Mouse (Mus musculus): ENCODE measurements around the gene Unkl. TPM values are rescaled to one million over a fixed set of nuclear protein-coding genes. Genes with fewer than 3 reads are reported as not detected.
A peak's percentile ranks its signal among the peaks of the same experiment; 100 is the strongest.

Gene Unkl
- polyA plus RNA-seq, 1 experiment from 2014 or later = 6.5 TPM

DNA sequence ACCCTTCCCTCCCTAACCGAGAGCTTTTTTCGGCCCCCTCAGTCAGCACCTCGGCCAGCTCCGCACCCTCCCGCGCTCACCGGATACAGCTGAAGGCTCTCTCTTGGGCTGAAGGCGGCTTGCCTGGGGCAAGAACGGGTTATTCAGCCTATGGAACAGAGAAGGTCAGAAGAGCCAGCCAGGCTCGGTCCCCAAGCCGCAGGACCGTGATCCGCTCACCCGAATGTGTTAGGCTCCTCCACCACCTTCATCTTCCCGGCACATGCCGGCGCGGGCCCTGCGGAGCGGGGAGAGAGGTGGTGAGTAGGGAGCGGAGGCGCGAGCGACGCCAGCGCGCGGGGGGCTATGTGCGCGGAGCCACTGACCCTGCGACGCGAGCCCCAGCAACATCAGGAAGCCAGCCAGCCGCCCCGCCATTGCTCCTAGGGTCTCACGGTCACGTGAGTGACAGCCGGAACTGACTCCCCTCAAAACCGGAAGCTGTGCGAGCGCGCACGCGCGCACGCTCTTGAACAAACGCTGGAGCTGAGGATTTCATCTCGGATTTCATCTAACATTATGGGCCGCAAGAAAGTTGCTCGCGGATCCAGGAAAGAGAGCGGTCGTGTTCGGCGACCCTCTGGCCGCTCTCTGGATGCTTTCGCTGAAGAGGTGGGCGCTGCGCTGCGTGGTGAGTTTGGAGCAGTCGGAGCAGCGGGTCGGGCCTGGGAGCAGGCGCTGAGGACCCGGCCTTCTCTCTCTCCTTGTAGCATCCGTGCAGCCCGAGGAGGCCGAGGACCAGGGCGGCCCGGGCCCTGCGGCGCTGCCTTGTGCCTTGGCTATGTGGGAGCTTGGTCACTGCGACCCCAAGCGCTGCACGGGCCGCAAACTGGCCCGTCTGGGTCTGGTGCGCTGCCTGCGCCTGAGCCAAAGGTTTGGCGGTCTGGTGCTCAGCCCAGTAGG is 51.8 kb downstream of the Unkl start, which contains the start of the genes Gnptg and Tsr3:
TSS of gene Gnptg (minus strand) at position 430 of the 942 bp plus-strand sequence.
TSS of gene Tsr3 (plus strand) at position 476 of the 942 bp plus-strand sequence.
- WGBS = under 1% methylated on average over 77 of the region's 80 CpGs
- Histone ChIP-seq H3K36me3 (ENCODE audit: control insufficient read depth, insufficient read depth, low read length) (peaks cover 8% of the 10 kb centered on the region; the same call in 1 of the 2 replicates), H3K4me3 (ENCODE audit: low read depth, low read length) (peak within 1 kb of the TSS; percentile 98)

GRCm38 (mm10) chr17:25243131-25243780 is 55.1 kb downstream of the Unkl start:
- ATAC-seq (replicated peaks; ENCODE audit: low FRiP score) = no peak
- WGBS = 87% methylated on average over 11 of the region's 11 CpGs

More for the DNA sequence above, 51.8 kb downstream of the Unkl start, which contains the start of the genes Gnptg and Tsr3:
- H3K4me2 ChIP-seq (ENCODE audit: low read depth, low read length, severe bottlenecking) = peak within 1 kb of the TSS; percentile 75
- H3K27ac ChIP-seq (ENCODE audit: low read depth, low read length) = peak within 1 kb of the TSS; percentile 54; the same call in 1 of the 2 replicates
- peaks cover 12% of the 10 kb centered on the region; the same call in 1 of the 2 replicates for H3K4me1 ChIP-seq (replicated peaks; ENCODE audit: control insufficient read depth, insufficient read depth, low read length)
- ATAC-seq (replicated peaks; ENCODE audit: low FRiP score) (peak; percentile 84), DNase-seq (ENCODE audit: low spot score) (peak; percentile 92)
- H3K9me3 ChIP-seq (ENCODE audit: control insufficient read depth, low read length) = no peaks in the 10 kb centered on the region
- no peaks in the 10 kb centered on the region for H3K27me3 ChIP-seq (ENCODE audit: control insufficient read depth, insufficient read depth, low read length)
- H3K9ac ChIP-seq (ENCODE audit: low read length) = peak within 1 kb of the TSS; percentile 89

GRCm38 (mm10) chr17:25244239-25244638 is 56.0 kb downstream of the Unkl start:
- Histone ChIP-seq H3K4me2 (ENCODE audit: low read depth, low read length, severe bottlenecking) (no peak overlapping the region), H3K27ac (ENCODE audit: low read depth, low read length) (no peak overlapping the region), H3K36me3 (ENCODE audit: control insufficient read depth, insufficient read depth, low read length) (peaks cover 8% of the 10 kb centered on the region; the same call in 1 of the 2 replicates), H3K9me3 (ENCODE audit: control insufficient read depth, low read length) (no peaks in the 10 kb centered on the region), H3K27me3 (ENCODE audit: control insufficient read depth, insufficient read depth, low read length) (no peaks in the 10 kb centered on the region), H3K4me3 (ENCODE audit: low read depth, low read length) (no peak overlapping the region), H3K9ac (ENCODE audit: low read length) (no peak overlapping the region), H3K4me1 (replicated peaks; ENCODE audit: control insufficient read depth, insufficient read depth, low read length) (peaks cover 8% of the 10 kb centered on the region; the same call in 1 of the 2 replicates)
- 87% methylated on average over 16 of the region's 16 CpGs for WGBS
- no peak for ATAC-seq (replicated peaks; ENCODE audit: low FRiP score)
- no peak for DNase-seq (ENCODE audit: low spot score)

More at GRCm38 (mm10) chr17:25243131-25243780, 55.1 kb downstream of the Unkl start:
- no peak overlapping the region for H3K27ac ChIP-seq (ENCODE audit: low read depth, low read length)
- no peak overlapping the region for H3K9ac ChIP-seq (ENCODE audit: low read length)
- peaks cover 12% of the 10 kb centered on the region; the same call in 1 of the 2 replicates for H3K4me1 ChIP-seq (replicated peaks; ENCODE audit: control insufficient read depth, insufficient read depth, low read length)
- no peak overlapping the region for H3K4me3 ChIP-seq (ENCODE audit: low read depth, low read length)
- peaks cover 8% of the 10 kb centered on the region; the same call in 1 of the 2 replicates for H3K36me3 ChIP-seq (ENCODE audit: control insufficient read depth, insufficient read depth, low read length)
- DNase-seq (ENCODE audit: low spot score) = no peak
- H3K4me2 ChIP-seq (ENCODE audit: low read depth, low read length, severe bottlenecking) = no peak overlapping the region
- H3K27me3 ChIP-seq (ENCODE audit: control insufficient read depth, insufficient read depth, low read length) = no peaks in the 10 kb centered on the region
- H3K9me3 ChIP-seq (ENCODE audit: control insufficient read depth, low read length) = no peaks in the 10 kb centered on the region

GRCm38 (mm10) chr17:25248033-25248750 is 60.0 kb downstream of the Unkl start:
- Histone ChIP-seq H3K27me3 (ENCODE audit: control insufficient read depth, insufficient read depth, low read length) (no peaks in the 10 kb centered on the region), H3K27ac (ENCODE audit: low read depth, low read length) (no peak overlapping the region), H3K4me1 (replicated peaks; ENCODE audit: control insufficient read depth, insufficient read depth, low read length) (peaks cover 5% of the 10 kb centered on the region; the same call in 1 of the 2 replicates), H3K36me3 (ENCODE audit: control insufficient read depth, insufficient read depth, low read length) (peaks cover 3% of the 10 kb centered on the region; the same call in 1 of the 2 replicates), H3K9ac (ENCODE audit: low read length) (no peak overlapping the region), H3K4me3 (ENCODE audit: low read depth, low read length) (no peak overlapping the region), H3K4me2 (ENCODE audit: low read depth, low read length, severe bottlenecking) (no peak overlapping the region), H3K9me3 (ENCODE audit: control insufficient read depth, low read length) (no peaks in the 10 kb centered on the region)
- WGBS = 87% methylated on average over 18 of the region's 18 CpGs
- no peak for ATAC-seq (replicated peaks; ENCODE audit: low FRiP score)
- no peak for DNase-seq (ENCODE audit: low spot score)

- Histone ChIP-seq H3K4me2 (ENCODE audit: low read depth, low read length, severe bottlenecking) (no peak overlapping the region), H3K27me3 (ENCODE audit: control insufficient read depth, insufficient read depth, low read length) (peaks cover 8% of the 10 kb centered on the region), H3K9ac (ENCODE audit: low read length) (no peak overlapping the region), H3K27ac (ENCODE audit: low read depth, low read length) (no peak overlapping the region), H3K9me3 (ENCODE audit: control insufficient read depth, low read length) (no peaks in the 10 kb centered on the region), H3K4me3 (ENCODE audit: low read depth, low read length) (no peak overlapping the region), H3K4me1 (replicated peaks; ENCODE audit: control insufficient read depth, insufficient read depth, low read length) (peaks cover 13% of the 10 kb centered on the region), H3K36me3 (ENCODE audit: control insufficient read depth, insufficient read depth, low read length) (no peaks in the 10 kb centered on the region)
- WGBS = 78% methylated on average over 8 of the region's 8 CpGs
- DNase-seq (ENCODE audit: low spot score) = no peak
- ATAC-seq (replicated peaks; ENCODE audit: low FRiP score) = no peak
Measured at GRCm38 (mm10) chr17:25250181-25250835, 62.1 kb downstream of the Unkl start.

DNA sequence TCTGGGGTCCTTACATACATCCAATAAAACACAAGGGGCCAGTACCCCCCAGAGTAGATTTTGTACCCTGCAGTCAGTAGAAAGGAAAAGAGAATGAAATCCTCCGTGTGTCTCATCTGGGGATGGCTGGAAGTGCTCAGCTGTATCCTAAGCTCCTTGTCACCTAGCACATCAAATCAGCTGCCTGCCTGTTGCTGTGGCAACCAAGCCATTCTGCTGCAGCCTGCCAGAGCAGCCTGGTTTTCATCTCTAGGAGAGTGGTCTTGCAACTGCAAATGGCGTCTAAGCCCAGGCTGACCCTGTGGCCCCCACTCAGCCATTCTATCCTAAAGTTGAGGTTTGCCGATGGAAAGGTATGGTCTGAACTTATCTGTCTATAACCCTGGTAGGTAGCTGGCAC is 64.4 kb downstream of the Unkl start:
- no peak overlapping the region for H3K4me2 ChIP-seq (ENCODE audit: low read depth, low read length, severe bottlenecking)
- no peaks in the 10 kb centered on the region for H3K9me3 ChIP-seq (ENCODE audit: control insufficient read depth, low read length)
- H3K9ac ChIP-seq (ENCODE audit: low read length) = no peak overlapping the region
- H3K4me1 ChIP-seq (replicated peaks; ENCODE audit: control insufficient read depth, insufficient read depth, low read length) = peaks cover 22% of the 10 kb centered on the region
- no peaks in the 10 kb centered on the region for H3K36me3 ChIP-seq (ENCODE audit: control insufficient read depth, insufficient read depth, low read length)
- ATAC-seq (replicated peaks; ENCODE audit: low FRiP score) (no peak), DNase-seq (ENCODE audit: low spot score) (no peak)
- 31% methylated on average over 3 of the region's 3 CpGs for WGBS
- peaks cover 19% of the 10 kb centered on the region for H3K27me3 ChIP-seq (ENCODE audit: control insufficient read depth, insufficient read depth, low read length)
- H3K4me3 ChIP-seq (ENCODE audit: low read depth, low read length) = no peak overlapping the region
- H3K27ac ChIP-seq (ENCODE audit: low read depth, low read length) = no peak overlapping the region

- H3K27me3 ChIP-seq (ENCODE audit: control insufficient read depth, insufficient read depth, low read length) = peaks cover 19% of the 10 kb centered on the region
Measured at GRCm38 (mm10) chr17:25253760-25254159, 65.6 kb downstream of the Unkl start.

More at GRCm38 (mm10) chr17:25253760-25254159, 65.6 kb downstream of the Unkl start:
- Histone ChIP-seq H3K9ac (ENCODE audit: low read length) (no peak overlapping the region), H3K4me2 (ENCODE audit: low read depth, low read length, severe bottlenecking) (no peak overlapping the region; the same call in 1 of the 2 replicates), H3K4me1 (replicated peaks; ENCODE audit: control insufficient read depth, insufficient read depth, low read length) (peaks cover 24% of the 10 kb centered on the region), H3K36me3 (ENCODE audit: control insufficient read depth, insufficient read depth, low read length) (no peaks in the 10 kb centered on the region), H3K27ac (ENCODE audit: low read depth, low read length) (no peak overlapping the region), H3K9me3 (ENCODE audit: control insufficient read depth, low read length) (no peaks in the 10 kb centered on the region), H3K4me3 (ENCODE audit: low read depth, low read length) (no peak overlapping the region)
- ATAC-seq (replicated peaks; ENCODE audit: low FRiP score) (no peak), DNase-seq (ENCODE audit: low spot score) (no peak)
- WGBS = 33% methylated on average over 10 of the region's 10 CpGs

Data from forebrain, embryonic 11.5 days (tissue).